Comparison of ENCODE assay signal across 8 mouse cellular contexts in genomic region chr8:77724046-77724930, GRCm38 (mm10). TPM values are rescaled to one million over a fixed set of nuclear protein-coding genes. Genes with fewer than 3 reads are reported as not detected.
DNase-seq lines count a peak whose midpoint lies in the region; ATAC-seq and TF ChIP-seq lines count a peak whose summit lies in the region.

TSS of gene Ednra (minus strand) at chr8:77724464.

- no peaks in the 10 kb centered on the region for H3K36me3 ChIP-seq in spleen, adult 2 months (ENCODE audit: control insufficient read depth, insufficient read depth, low read length)
- H3K36me3 ChIP-seq in forebrain, embryonic 10.5 days (replicated peaks) = peaks cover 4% of the 10 kb centered on the region; the same call in 1 of the 2 replicates
- 0 out of 2 replicates have a peak, but pooled peaks cover 5% of the 10 kb centered on the region for H3K36me3 ChIP-seq in heart, embryonic 16.5 days (ENCODE audit: control insufficient read depth, insufficient read depth)

- H3K9ac ChIP-seq in heart, embryonic 16.5 days (ENCODE audit: low read length) = peak within 1 kb of the TSS; percentile 87

- H3K9me3 ChIP-seq in forebrain, embryonic 10.5 days = no peaks in the 10 kb centered on the region
- no peaks in the 10 kb centered on the region for H3K9me3 ChIP-seq in heart, embryonic 16.5 days (replicated peaks; ENCODE audit: control insufficient read depth, low read length)

- peak; percentile 83 for ATAC-seq in heart, embryonic 16.5 days (replicated peaks; ENCODE audit: extremely low read depth, insufficient read depth, low FRiP score)

- no peak for TF ChIP-seq CTCF in spleen, adult 2 months (IDR thresholded peaks at IDR 0.05; ENCODE audit: extremely low read depth, insufficient read depth, insufficient read length, insufficient replicate concordance)
- TF ChIP-seq CTCF in lung, adult 2 months (IDR thresholded peaks at IDR 0.05; ENCODE audit: insufficient read depth, low read length) = no peak

- no peaks in the 10 kb centered on the region for H3K4me1 ChIP-seq in spleen, adult 2 months (ENCODE audit: control insufficient read depth, insufficient read depth, insufficient read length)
- H3K4me1 ChIP-seq in forebrain, embryonic 10.5 days = peaks cover 17% of the 10 kb centered on the region
- H3K4me1 ChIP-seq in heart, embryonic 16.5 days (ENCODE audit: control insufficient read depth, insufficient read depth, low read length) = peaks cover 35% of the 10 kb centered on the region
- no peaks in the 10 kb centered on the region; the same call in 1 of the 2 replicates for H3K4me1 ChIP-seq in lung, adult 2 months (ENCODE audit: control insufficient read depth, insufficient read depth, low read length)

- 7% methylated on average over 27 of the region's 27 CpGs for WGBS in spleen, adult 2 months
- 2% methylated on average over 27 of the region's 27 CpGs for WGBS in forebrain, embryonic 10.5 days
- 2% methylated on average over 27 of the region's 27 CpGs for WGBS in heart, embryonic 16.5 days
- 2% methylated on average over 27 of the region's 27 CpGs for WGBS in lung, adult 2 months

- peak within 1 kb of the TSS; percentile 16; the same call in 1 of the 2 replicates for H3K4me3 ChIP-seq in spleen, adult 2 months (ENCODE audit: extremely low read depth, insufficient read depth, insufficient read length)
- peak within 1 kb of the TSS; percentile 59 for H3K4me3 ChIP-seq in forebrain, embryonic 10.5 days
- peak within 1 kb of the TSS; percentile 71 for H3K4me3 ChIP-seq in heart, embryonic 16.5 days (ENCODE audit: low read length)
- H3K4me3 ChIP-seq in lung, adult 2 months (replicated peaks; ENCODE audit: extremely low read depth, low read depth, low read length) = peak within 1 kb of the TSS; percentile 80

- no peak for DNase-seq in spleen, adult 2 months (ENCODE audit: low read depth in 1 of 2, low spot score in 2 of 2)
- DNase-seq in spleen, adult 12 weeks (ENCODE audit: low spot score) = no peak
- DNase-seq in forebrain, embryonic 10.5 days (ENCODE audit: extremely low spot score, low spot score) = no peak
- peak; percentile 67 for DNase-seq in kidney, postnatal 14 days
- peak; percentile 25 for DNase-seq in lung, adult 2 months
- DNase-seq in ovary, postnatal 10 days (ENCODE audit: low spot score) = peak; percentile 50
- no peak for DNase-seq in spleen, postnatal 14 days (ENCODE audit: low spot score in 2 of 2)

- no peaks in the 10 kb centered on the region for H3K27me3 ChIP-seq in spleen, adult 2 months (ENCODE audit: control insufficient read depth, insufficient read depth, low read length)
- H3K27me3 ChIP-seq in forebrain, embryonic 10.5 days (ENCODE audit: poor library complexity, severe bottlenecking) = peaks cover 9% of the 10 kb centered on the region; the same call in 1 of the 2 replicates
- no peaks in the 10 kb centered on the region for H3K27me3 ChIP-seq in heart, embryonic 16.5 days (ENCODE audit: control insufficient read depth, insufficient read depth, low read length)

- peak within 1 kb of the TSS; percentile 54 for H3K4me2 ChIP-seq in heart, embryonic 16.5 days (ENCODE audit: low read depth, low read length)

- peak within 1 kb of the TSS; percentile 59 for H3K27ac ChIP-seq in spleen, adult 2 months (ENCODE audit: insufficient read depth, low read length)
- peak within 1 kb of the TSS; percentile 82 for H3K27ac ChIP-seq in forebrain, embryonic 10.5 days
- peak within 1 kb of the TSS; percentile 98 for H3K27ac ChIP-seq in heart, embryonic 16.5 days (ENCODE audit: low read length)

- TF ChIP-seq POLR2A in spleen, adult 2 months (IDR thresholded peaks at IDR 0.05; ENCODE audit: low read depth, low read length) = no peak
- TF ChIP-seq POLR2A in lung, adult 2 months (IDR thresholded peaks at IDR 0.05; ENCODE audit: borderline replicate concordance, extremely low read depth, low read depth, low read length) = peak; percentile 51; the same call in 1 of the 2 replicates

RNA-seq across cellular contexts. Expression of gene Ednra, which starts in this region (rescaled TPM):
- polyA plus RNA-seq in spleen, adult 2 months (2012; rRNA removed) = 1.8 and 2.1 TPM in 2 replicates
- 19.8 and 21.5 TPM in 2 replicates for polyA plus RNA-seq in forebrain, embryonic 10.5 days (2016; fragmentation: Nextera tagmentation; extraction: Ambion mirVana)
- 39.9 and 40.1 TPM in 2 replicates for polyA plus RNA-seq in heart, embryonic 16.5 days (2015; fragmentation: Nextera tagmentation; extraction: Ambion mirVana)
- 35.5 and 50.1 TPM in 2 replicates for polyA plus RNA-seq in lung, adult 2 months (2012; rRNA removed)

Comparison
In these comparisons a context has a peak if more than half of its experiments do, and no peak if none do; other contexts are left out.
1. DNase-seq: peak in kidney, postnatal 14 days (single experiment), lung, adult 2 months (single experiment) and ovary, postnatal 10 days (single experiment); none in spleen, adult 2 months (0 of 2), spleen, adult 12 weeks (single experiment), forebrain, embryonic 10.5 days (single experiment) and spleen, postnatal 14 days (0 of 2).
2. H3K4me3 ChIP-seq: peak in every context shown above with its lines; median percentile 80 in lung, adult 2 months; 71 in heart, embryonic 16.5 days; 59 in forebrain, embryonic 10.5 days; 16 in spleen, adult 2 months.
3. Peak in every context shown above with its lines, with median percentiles within 50 percentile points of each other: H3K27ac ChIP-seq.